Mouse (Mus musculus) ovary, adult 18-20 months (tissue): Measurements from ENCODE around the gene Khdrbs1.
A peak's percentile ranks its signal among the peaks of the same experiment; 100 is the strongest.
"Not testable (repeated sequence)": the region's sequence is repeated elsewhere in the genome, so short reads cannot be mapped to it uniquely, and the experiment has no call there.

ENCODE experiments used
- DNase-seq: peaks from one replicate; pipeline ENCODE4 v3.0.0; 2022; ENCODE audit warnings: low spot score, mixed read lengths

Gene Khdrbs1

DNA sequence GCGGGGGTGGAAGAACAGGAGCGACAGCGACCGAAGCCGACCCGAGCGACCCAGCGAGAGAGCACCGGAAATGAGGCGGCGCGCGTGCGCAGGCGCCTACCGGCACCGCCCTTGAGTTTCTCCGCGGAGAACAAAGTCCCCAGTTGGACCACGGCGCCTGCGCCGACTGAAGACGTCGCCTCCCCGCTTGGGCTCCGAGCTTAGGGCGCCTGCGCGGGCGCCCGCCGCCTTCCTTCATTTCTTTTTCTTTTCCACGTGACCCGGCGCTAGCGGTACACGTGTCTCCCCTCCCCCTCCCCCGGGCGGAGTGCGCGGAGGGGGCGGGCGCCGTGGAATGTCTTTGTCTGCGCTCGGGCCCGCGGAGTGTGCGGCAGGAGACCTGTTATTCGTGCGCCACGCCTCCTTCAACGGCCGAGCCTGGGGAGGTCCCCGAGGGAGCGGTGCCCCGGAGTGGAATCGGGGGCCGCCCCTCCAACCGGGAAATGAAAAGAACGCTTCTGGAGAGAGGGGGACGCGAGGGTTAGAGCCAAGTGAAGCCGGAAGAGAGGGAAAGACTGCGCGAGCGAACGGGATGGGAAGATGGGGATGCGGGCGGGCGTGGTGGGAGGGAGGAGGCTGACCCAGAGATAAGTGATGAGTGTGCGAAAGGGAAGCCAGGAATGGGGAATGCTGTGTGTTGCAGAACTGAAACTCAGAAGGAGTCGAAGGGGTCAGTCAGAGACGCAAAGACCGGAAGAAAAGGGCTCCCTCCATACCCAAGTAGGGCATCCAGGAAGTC is at the start of gene Khdrbs1:
TSS of gene Khdrbs1 (minus strand) at position 72 of the 778 bp plus-strand sequence.
- DNase-seq: peak; percentile 96

- no peak for DNase-seq
Observed at GRCm38 (mm10) chr4:129791399-129791798, 49.3 kb upstream of the Khdrbs1 start.

DNA sequence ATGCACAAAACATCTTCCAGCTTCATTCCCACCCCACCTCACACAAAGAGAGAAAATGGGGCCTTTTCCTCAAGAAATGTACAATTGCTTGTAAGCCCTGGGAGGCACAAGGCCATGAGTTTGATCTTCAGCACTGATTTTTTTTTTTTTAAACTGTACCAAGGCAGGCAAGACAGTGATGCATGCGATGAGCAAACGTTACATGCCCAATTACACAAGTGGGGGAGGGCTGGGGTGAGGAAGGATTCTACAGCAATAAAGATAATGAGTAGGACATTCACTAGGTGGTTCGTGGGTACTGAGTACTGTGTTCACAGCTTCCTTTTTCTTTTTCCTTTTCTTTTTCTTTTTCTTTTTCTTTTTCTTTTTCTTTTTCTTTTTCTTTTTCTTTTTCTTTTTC is 48.4 kb upstream of the Khdrbs1 start:
- no peak for DNase-seq

- DNase-seq: no peak
Observed at GRCm38 (mm10) chr4:129789635-129790034, 47.5 kb upstream of the Khdrbs1 start.

- DNase-seq: no peak
Observed at GRCm38 (mm10) chr4:129788693-129789092, 46.6 kb upstream of the Khdrbs1 start.

GRCm38 (mm10) chr4:129785178-129785577 is 43.1 kb upstream of the Khdrbs1 start:
- DNase-seq: peak; percentile 59

DNA sequence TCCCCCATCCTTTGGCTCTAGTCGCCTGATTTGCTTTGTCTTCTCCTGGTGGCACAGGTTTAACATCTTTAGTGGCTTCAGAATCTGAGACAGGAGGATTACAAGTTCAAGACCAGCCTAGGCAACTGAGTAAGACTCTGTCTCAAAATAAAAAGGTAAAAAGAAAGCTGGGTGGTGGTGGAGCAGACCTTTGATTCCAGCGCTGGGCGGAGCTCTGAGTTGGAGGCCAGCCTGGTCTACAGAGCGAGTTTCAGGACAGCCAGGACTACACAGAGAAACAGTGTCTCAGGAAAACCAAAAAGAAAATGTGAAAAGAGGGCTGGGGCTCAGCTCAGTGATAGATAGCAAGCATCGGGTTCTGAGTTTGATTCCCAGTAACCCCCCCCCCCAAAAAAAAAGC is 41.4 kb upstream of the Khdrbs1 start:
- DNase-seq: no peak

GRCm38 (mm10) chr4:129782857-129783331 is 40.8 kb upstream of the Khdrbs1 start:
- DNase-seq: no peak

GRCm38 (mm10) chr4:129781881-129782675 is 40.0 kb upstream of the Khdrbs1 start:
- no peak for DNase-seq

GRCm38 (mm10) chr4:129771672-129772521 is 29.8 kb upstream of the Khdrbs1 start:
- DNase-seq: no peak

DNA sequence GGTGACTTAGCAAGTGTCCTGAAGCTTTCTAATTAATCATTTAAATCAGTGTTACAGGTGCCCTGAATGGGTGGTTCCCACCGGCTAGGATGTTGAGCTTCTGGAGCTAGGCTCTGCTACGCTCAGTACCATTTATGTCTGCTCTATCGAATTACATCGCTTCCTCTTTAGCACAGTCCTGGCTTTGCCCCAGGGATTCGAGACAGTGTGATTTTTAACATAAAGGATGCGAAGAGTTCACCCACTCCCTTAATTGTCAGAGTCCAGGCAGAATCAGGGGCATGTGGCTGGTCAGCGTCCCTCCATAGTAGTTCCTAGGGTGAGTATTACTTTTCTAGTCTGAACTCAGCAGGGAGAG is 29.2 kb upstream of the Khdrbs1 start:
- DNase-seq: no peak

DNA sequence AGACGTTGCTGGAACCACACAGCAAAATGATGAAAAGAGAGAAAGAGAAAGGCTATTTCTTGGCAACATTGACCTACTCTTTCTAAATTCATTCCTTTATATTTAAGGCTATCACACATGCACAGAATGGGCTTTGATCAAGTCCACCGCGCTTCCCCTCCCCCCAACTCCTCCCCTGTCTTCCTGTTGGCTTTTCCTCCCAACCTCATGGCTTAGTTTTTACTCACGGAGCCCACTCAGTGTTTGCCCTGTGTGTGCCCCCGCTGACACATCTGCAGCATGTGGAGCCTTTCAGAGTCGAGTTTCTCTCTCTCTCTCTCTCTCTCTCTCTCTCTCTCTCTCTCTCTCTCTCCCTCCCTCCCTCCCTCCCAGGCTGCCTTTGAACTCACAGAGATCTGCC is 28.5 kb upstream of the Khdrbs1 start:
- no peak for DNase-seq

DNA sequence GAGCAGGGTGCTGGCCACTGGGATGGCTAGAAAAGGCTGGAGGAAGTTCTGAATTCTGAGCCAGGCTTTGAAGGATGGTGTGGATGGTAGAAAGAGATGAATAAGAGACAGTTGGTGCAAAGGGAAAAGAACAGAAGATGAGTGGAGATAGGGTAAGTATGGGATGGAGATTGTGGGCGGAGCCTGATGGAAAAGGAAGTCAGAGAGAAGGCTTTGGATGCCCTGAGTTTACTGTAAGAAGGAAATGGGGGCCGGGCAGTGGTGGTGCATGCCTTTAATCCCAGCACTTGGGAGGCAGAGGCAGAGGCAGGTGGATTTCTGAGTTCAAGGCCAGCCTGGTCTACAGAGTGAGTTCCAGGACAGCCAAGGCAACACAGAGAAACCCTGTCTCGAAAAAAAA is 26.6 kb upstream of the Khdrbs1 start:
- not testable (repeated sequence) for DNase-seq

DNA sequence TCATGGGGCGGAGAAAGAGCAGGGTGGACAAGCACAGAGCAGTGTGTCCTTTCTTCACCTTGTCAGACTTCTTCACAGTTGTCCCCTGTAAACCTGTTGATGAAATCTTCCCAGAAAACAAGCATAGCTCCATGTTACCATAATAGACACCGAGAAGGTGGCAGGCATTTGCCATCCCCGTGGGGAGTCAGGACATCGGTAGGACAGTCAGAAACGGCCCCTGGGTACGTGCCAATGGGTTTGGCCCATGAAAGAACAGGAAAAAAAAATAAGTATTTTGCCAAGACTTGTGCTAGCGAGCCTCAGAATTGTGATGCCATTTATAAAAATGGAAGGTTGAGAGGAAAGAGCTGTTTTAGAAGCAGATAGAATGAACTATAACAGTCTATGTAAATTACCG is 25.7 kb upstream of the Khdrbs1 start:
- DNase-seq: no peak

GRCm38 (mm10) chr4:129765351-129765750 is 23.2 kb upstream of the Khdrbs1 start:
- DNase-seq: no peak

DNA sequence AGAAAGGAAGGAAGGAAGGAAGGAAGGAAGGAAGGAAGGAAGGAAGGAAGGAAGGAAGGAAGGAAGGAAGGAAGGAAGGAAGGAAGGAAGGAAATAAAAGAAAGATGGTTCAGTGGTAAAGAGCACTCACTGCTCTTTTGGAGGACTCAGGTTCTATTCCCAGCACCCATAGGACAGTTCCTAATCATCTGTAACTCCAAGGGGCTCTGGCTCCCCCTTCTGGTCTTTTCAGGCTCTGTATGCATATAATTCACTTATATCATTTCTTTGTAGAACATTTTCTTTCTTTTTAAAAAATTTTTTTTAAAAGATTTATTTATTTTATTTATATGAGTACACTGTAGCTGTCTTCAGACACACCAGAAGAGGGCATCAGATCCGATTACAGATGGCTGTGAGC is 20.4 kb upstream of the Khdrbs1 start:
- DNase-seq: not testable (repeated sequence)

- no peak for DNase-seq
Observed at GRCm38 (mm10) chr4:129761606-129762005, 19.5 kb upstream of the Khdrbs1 start.

GRCm38 (mm10) chr4:129755455-129755854 is 13.4 kb upstream of the Khdrbs1 start:
- DNase-seq: no peak

DNA sequence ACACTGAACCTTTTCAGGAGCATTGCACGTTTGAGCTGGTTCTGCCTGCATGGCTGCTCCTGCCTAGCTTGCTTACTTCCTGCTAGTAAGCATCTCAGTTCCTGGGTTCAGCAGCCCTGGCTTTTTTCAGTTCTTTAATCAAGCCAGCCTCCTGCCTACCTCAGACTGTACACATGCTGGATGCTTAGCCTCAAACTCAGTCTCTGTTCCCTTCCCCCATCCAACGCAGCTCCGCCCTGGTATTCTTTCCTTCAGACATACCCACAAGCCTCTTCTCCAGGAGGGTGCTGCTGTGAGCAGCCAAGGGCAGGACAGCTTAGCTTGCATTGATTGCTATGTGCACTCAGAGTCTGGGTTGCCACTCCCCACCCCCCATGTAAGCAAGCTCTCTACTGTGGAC is 12.6 kb upstream of the Khdrbs1 start:
- no peak for DNase-seq

GRCm38 (mm10) chr4:129750430-129750829 is 8.3 kb upstream of the Khdrbs1 start:
- no peak for DNase-seq

- DNase-seq: no peak
Observed at GRCm38 (mm10) chr4:129746591-129746990, 4.5 kb upstream of the Khdrbs1 start.

DNA sequence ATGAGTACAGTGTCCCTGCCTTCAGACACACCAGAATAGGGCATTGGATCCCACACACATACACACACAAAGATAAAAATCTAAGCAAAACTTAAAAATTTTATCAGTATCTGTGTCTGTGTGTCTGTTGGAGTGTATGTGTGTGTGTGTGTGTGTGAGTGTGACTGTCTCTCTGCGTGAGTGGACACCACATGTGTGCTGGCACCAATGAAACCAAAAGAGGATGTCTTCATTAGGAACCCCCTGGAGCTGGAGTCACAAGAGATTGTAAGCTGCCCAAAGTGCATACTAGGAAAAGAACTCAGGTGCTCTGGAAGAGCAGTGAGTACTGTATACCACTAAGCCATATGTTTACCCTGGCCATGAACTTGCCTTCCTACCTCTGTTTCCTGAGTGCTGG is 4.0 kb upstream of the Khdrbs1 start:
- DNase-seq: no peak
